Mouse (Mus musculus) brain, embryonic 14.5 days (tissue): ENCODE measurements around the gene Bax.

ENCODE experiments used
- CTCF ChIP-seq: fragments of 200-500 bp; IDR thresholded peaks from 2 replicates; pipeline ENCODE4 v1.5.1; 2012; ENCODE audit warnings: inconsistent platforms, mild to moderate bottlenecking, moderate library complexity, borderline replicate concordance; ENCODE audit not compliant: insufficient read depth, insufficient read length; ENCODE audit errors: extremely low read depth
- POLR2A ChIP-seq: fragments of 200-500 bp; IDR thresholded peaks from 2 replicates; pipeline ENCODE4 v1.6.1; 2012; ENCODE audit warnings: mild to moderate bottlenecking, inconsistent platforms, borderline replicate concordance; ENCODE audit not compliant: poor library complexity, insufficient read depth, insufficient read length, severe bottlenecking; ENCODE audit errors: extremely low read depth

DNA sequence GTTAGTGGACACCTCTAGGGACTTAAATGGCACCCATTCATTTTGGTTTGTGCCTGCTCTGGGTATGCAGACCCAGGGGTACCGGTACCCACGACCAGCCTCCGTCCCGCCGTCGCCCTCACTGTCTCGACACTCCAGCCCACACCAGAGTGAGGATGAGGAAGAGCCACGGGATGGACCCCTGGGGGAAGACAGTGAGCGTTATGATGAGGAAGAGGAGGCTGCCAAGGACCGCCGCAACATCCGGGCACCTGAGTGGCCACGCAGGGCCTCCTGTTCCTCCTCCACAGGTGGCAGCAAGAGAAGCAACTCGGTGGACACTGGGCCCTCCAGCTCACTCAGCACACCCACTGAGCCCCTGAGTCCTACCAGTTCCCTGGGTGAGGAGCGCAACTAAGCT is 11.7 kb downstream of the Bax start:
- TF ChIP-seq POLR2A (no peak), CTCF (no peak)
